Mouse (Mus musculus) T-helper 1 cell (primary cell): ENCODE results near the gene B3glct.

Experiments
- in situ Hi-C: fragments of 300-600 bp; cut with MboI, MseI; formaldehyde crosslinking; loops from one replicate; pipeline ENCODE4 v1.15.1; 2025; ENCODE audit warnings: high pct_unique_total_duplicates

The B3glct gene

DNA sequence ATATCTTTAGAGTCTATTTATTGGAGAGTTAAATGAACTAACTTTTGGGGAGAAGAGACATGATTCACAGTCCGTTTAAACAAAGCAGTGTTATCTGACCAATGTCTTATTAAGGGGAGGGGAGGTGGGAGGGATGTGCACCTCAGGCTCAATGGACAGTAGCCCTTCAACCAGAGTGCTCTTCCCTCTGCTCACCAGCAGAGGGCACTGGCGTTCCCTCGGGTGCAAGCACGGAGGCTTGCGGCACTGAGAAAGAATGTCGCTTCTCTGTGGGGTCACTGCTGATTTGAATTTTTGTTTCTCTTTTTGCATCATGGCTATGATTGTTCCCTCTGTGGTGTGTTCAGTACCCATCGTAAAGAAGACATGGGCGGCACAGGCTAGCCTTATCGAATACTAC, 67.0 kb downstream of the B3glct start:
- in situ Hi-C loops = loop anchor here (25.0 kb wide), 1 partner anchor 1608 kb away; no protein-coding TSS in a partner anchor

DNA sequence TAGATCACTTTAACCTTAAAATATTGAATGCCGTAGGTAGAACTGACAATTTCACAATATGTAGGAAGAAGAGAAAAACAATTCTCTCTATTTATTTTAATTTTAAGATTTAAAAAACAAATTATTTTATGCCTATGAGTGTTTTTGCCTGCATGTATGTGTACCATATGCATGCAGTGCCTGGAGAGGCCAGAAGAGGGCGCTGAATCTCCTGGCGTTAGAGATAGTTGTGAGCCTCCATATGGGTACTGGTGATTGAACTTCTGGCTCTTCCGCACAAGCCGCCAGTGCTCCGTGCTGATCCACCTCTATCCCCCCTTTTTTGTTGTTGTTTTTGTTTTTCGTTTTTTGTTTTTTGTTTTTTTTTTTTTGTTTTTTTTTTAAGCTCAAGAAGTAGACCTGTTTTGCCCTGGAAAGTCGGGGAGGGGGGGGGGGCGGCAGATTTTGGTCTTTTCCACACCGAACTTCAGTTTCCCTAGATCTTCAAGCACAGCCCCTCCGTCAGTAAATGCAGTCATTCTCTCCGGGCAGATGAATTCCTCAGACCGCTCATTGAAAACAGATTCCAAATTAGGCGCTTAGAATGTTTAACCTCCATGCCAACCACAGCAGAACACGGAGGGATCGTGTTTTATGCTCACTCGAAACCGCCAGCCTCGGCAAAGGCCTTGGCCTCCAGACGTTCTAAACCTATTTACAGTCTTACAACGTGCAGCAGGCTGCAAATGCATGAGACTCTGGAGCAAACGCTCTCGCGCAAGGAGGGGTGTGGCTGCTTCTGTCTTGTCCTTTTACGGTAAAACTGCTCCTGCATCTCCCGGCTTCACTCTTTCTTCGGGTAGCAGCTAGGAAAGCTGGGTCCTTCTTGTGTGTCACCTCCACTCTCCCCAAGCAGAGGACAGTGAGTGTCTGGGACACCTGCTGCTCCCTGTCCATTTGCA, 70.9 kb downstream of the B3glct start:
- in situ Hi-C loops = loop anchor here (25.0 kb wide), 1 partner anchor 1612 kb away; no protein-coding TSS in a partner anchor

DNA sequence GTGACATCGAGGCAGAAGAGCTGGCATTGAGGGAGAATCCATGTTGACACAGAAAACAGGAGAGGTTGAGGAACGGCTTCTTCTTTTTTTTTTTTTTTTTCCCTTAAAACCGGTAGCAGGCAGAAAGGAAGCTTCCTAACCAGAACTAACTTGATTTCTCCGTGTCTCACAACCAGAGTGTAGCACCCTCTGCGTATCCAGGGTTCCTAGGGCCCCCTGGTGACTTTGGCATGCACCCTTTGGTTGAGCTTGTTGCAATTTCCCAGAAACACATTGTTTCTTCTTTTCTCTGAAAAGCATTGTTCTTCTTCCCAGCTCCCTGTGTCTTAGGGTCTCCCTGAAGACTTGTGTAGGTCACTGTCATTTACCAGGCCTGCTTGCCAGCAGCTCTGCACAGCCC, 73.8 kb downstream of the B3glct start:
- in situ Hi-C loops = no loop called here

DNA sequence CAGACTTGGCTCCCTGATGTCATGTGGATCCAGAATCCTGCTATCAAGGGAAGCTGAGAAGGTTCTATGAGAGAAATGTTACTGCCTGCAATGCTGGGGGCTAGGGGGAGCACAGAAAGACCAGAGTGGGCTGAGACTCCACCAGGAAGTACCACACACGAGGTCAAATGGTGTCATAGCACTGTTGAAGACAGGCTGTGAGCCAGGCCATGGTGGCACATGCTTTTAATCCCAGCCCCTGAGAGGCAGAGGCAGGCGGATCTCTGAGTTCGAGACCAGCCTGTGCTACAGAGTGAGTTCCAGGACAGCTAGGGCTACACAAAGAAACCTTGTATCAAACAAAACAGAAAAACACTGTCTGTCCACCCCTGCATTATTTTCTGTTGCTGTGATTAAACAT, 75.0 kb downstream of the B3glct start:
- in situ Hi-C loops = no loop called here

DNA sequence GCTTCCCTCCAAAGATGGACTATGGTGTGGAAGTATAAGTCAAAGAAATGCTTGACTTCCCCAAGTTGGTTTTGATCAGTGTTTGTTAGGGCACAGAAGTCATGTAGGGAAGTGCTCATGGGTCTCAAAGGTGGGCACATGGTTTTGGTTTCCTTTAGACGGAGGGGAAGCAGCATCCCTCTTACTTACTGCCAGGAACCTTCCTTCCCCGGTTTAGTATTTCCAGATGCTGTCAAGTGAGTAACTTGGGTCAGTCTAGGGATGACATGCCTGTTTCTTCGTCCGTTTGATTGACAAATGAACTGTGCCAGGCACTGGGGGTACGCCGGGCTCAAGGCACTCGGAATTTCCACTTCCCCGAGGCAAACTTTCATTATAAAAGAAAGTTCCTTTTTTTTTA, 89.1 kb downstream of the B3glct start:
- in situ Hi-C loops = no loop called here

DNA sequence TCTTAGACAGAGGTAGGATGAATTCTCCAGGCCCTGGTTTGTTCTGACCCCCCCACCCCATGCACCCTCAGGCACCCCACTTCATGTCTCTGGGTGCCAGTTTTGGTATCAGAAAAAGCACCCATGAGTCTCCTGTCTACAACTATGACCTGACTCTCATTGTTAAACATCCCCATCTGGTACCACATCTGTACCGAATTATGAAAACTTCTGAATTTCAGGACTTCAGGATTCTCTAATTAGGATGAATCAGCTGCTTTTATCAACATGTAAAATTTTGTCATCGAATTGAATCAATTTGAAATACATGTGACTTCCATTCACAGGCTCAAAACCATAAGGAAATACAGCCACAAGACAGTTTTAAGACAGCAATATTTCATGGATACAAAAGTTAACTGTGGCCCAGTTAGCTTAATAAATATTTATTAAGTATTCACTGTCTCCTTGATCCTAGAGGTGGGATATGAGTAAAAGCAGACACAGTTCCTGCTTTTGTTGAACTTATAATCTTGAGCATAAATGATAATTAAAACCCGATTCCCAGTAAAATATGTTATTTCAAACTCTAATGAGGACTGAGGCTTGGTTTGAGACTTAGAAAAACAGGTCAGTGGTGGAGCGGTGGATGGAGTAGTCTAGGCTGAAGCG, 89.7 kb downstream of the B3glct start:
- in situ Hi-C loops = no loop called here

DNA sequence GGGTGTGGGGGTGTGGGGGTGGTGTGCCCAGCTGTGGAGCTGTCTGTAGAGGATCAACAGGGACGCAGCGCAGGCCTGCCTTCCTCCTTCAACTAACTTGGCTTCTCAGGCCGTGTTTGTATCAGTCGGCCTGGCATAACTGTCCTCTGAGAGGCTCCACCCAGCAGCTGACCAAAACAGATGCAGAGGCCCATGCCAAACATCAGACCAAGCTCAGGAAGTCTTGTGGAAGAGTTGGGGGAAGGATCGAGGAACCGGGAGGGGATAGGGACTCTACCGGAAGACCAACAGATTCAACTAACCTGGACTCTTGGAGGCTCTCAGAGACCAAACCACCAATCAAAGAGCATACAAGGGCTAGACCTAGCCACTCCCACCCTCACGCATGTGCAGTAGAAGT, 91.6 kb downstream of the B3glct start:
- in situ Hi-C loops = no loop called here

DNA sequence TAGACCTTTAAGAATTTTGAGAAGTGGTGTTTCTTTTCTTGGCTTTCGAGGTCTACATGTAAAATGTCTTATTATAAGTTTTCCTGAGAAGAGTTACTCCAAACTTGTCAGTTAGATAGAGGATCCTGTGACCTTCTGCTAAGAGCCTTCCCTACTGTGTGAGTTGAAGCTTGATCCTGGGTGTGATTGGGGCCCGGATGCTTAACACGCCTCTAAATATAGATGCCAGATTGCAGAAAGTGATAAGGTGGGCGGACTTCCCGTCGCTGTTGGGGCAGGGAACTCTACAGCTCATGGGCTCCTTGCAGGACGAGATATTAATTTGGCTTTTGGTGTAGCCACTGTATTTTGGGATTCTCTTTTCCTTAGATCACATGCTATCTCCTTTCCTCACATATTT, 98.0 kb downstream of the B3glct start:
- in situ Hi-C loops = no loop called here

DNA sequence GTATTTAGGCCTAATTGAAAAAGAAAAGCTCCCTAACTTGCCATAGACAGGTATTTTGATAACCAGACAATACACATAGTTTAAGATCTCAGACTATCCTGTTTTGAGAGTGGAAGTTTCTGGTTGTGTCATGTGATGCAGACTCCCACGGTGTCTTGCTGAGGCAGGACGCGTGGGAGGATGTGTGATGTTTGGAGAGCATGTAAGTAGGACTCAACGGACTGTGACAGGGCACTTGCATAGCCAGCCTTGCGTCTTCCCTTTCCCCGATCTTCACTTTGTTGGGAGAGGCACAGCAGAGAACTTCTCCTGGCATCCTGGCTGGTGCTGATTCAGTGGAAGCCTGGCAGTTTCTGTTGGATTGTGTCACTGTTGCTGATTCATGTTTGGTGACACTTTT, 101.7 kb downstream of the B3glct start:
- in situ Hi-C loops = no loop called here

DNA sequence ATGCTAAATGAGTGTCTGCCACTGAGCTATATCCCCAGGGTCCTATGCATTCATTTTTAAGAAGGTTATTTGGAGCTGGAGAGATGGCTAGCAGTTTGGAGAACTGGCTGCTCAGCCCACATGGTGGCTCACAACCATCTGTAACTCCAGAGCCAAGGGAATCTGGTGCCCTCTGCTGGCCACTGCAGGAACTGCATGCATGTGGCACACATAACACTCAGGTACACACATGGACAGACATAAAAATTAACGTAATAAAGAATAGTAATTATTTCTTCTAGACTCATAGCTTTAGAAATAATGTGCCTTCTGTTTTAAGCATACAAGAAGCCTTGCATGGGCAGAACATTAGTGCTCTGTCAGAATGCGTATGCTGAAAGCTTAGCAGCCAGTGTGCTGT, 102.4 kb downstream of the B3glct start:
- in situ Hi-C loops = no loop called here

DNA sequence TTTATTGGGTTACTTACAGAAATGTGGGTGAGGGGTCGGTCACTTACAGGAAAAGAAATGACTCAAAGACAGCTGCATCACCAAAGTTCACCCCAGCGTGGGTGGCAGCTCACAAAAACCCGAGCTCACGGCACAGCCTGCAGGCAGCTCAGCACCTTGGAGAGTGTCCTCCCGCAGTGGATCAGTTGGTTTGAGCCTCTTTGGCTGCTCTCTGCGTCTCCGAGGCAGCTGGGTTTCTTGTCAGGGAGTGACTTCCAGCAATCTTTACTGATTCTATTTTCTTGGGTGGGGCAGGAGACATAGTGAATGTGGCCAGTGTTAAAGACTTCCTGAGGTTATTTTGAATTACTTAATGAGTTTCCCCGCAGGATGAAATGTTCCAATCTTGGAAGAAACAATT, 112.1 kb downstream of the B3glct start:
- in situ Hi-C loops = no loop called here

DNA sequence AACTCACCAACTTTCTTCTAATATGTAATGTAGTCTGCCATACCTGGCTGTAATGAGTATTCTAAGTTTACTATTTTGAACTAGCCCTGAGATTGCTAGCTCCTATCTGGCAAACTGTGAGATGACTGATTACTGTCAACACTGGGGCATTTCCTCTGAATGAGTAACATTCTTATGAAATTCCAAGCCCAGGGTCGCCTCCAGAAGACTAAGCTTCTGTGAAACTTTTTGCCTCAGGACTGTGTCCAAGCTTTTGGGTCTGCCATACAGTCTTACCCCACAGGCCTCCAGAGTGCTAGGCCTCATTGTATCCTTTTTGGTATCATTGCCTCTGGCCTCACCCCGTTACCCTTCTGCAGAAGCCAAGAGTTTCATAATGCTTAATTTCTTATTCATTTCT, 132.0 kb downstream of the B3glct start:
- in situ Hi-C loops = no loop called here

DNA sequence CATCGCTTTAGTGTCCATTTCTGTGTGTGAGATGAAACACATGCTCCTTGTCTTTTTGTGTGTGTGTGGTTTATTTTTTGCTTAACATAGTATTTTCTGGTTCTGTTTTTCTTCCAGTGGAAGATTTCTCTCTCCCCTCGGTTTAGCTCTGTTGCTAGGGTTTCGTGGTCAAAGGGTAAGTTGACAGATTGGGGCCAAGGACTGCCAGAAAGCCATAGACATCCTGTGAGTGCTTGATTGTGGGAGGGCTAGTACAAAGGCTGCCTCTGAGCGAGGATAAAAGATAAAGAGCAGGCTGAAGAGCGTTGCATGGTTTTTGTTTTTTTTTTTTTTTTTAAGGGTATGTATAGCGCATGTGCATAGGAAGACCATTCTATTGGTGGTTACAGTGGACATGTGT, 133.8 kb downstream of the B3glct start:
- in situ Hi-C loops = no loop called here
